Mouse (Mus musculus) stomach, embryonic 15.5 days (tissue): Measurements from ENCODE around the gene Pak2. TPM values are rescaled to one million over a fixed set of nuclear protein-coding genes. Genes with fewer than 3 reads are reported as not detected.
"Not testable (repeated sequence)": the region's sequence is repeated elsewhere in the genome, so short reads cannot be mapped to it uniquely, and the experiment has no call there.

ENCODE experiments used
- ATAC-seq: fragments of 200-750 bp; cut with Nextera tagmentation; 2 replicates; pipeline ENCODE4 v1.8.0; 2017; ENCODE audit warnings: low read depth, moderate number of reproducible peaks, moderate TSS enrichment; ENCODE audit not compliant: insufficient read depth, low FRiP score
- H3K27ac ChIP-seq: fragments of 300-500 bp; sonication (generic); 2 replicates; pipeline ENCODE4 v1.5.1; 2015; ENCODE audit warnings: mild to moderate bottlenecking, inconsistent platforms
- H3K27me3 ChIP-seq: fragments of 300-500 bp; sonication (generic); replicated peaks from 2 replicates; pipeline ENCODE4 v1.6.1; 2015; ENCODE audit warnings: inconsistent platforms
- H3K36me3 ChIP-seq: fragments of 300-500 bp; sonication (generic); 2 replicates; pipeline ENCODE4 v1.6.1; 2015; ENCODE audit warnings: inconsistent platforms
- H3K4me1 ChIP-seq: fragments of 300-500 bp; sonication (generic); 2 replicates; pipeline ENCODE4 v1.6.1; 2015; ENCODE audit warnings: inconsistent platforms
- H3K4me2 ChIP-seq: fragments of 300-500 bp; sonication (generic); 2 replicates; pipeline ENCODE4 v1.6.1; 2015; ENCODE audit warnings: mild to moderate bottlenecking, inconsistent platforms
- H3K4me3 ChIP-seq: fragments of 300-500 bp; sonication (generic); replicated peaks from 2 replicates; pipeline ENCODE4 v1.5.1; 2015; ENCODE audit warnings: inconsistent platforms
- H3K9ac ChIP-seq: fragments of 300-500 bp; sonication (generic); 2 replicates; pipeline ENCODE4 v1.6.1; 2015; ENCODE audit warnings: inconsistent platforms
- H3K9me3 ChIP-seq: fragments of 300-500 bp; sonication (generic); 2 replicates; pipeline ENCODE4 v1.6.1; 2016; ENCODE audit warnings: inconsistent platforms
- WGBS: fragments of 180-500 bp; shearing (Covaris S2); methylation state at CpG from one replicate; pipeline ENCODE4 v1.1.7; 2015; 5-methylcytosine and 5-hydroxymethylcytosine counted together
- polyA plus RNA-seq: library from polyadenylated mRNA; unstranded; fragments of >200 nt; fragmentation: Nextera tagmentation; extraction: Ambion mirVana; gene quantifications from 2 replicates; pipeline ENCODE4 v1.2.1, GENCODE M21; 2015

The Pak2 gene
- polyA plus RNA-seq, 1 experiment from 2014 or later: 33.6 TPM

DNA sequence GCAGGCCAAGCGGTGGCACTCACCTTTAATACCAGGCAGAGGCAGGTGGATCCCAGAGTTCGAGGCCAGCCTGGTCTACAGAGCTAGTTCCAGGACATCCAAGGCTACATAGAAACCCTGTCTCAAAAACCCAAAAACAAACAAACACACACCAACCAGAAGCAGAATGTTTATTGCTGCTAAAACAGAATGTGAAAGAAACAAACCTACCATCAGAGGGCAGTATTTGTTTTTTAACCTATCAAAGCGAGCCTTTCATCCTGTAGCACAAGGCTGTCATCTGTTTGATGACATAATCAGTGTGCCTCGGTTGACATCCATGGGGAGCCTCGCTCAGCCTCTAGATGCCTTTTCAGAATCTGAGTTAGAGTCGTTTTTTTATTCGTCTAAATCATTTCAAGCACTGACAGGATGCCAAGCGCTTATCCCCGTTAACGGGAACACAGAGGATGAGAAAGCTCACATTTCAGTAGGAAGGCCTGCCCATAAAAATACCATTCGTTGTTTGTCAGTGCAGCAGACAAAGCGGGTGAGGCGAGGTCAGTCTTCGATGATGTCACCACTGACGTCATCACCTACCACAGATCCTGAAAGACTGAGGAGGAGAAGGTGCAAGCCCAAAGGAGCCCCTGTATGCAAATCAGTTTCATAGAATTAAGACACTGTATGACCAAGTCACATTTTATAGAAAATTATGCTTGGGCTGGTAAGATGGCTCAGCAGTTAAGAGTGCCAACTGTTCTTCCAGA lies 32.0 kb upstream of the Pak2 start:
- H3K4me1 ChIP-seq: no peaks in the 10 kb centered on the region; the same call in 1 of the 2 replicates
- WGBS: 68% methylated on average over 15 of the region's 15 CpGs
- no peak for ATAC-seq
- H3K27me3 ChIP-seq: no peaks in the 10 kb centered on the region
- no peak overlapping the region for H3K4me2 ChIP-seq
- H3K36me3 ChIP-seq: peaks cover 8% of the 10 kb centered on the region; the same call in 1 of the 2 replicates
- H3K27ac ChIP-seq: no peak overlapping the region
- no peak overlapping the region for H3K4me3 ChIP-seq
- H3K9me3 ChIP-seq: no peaks in the 10 kb centered on the region
- no peak overlapping the region for H3K9ac ChIP-seq

DNA sequence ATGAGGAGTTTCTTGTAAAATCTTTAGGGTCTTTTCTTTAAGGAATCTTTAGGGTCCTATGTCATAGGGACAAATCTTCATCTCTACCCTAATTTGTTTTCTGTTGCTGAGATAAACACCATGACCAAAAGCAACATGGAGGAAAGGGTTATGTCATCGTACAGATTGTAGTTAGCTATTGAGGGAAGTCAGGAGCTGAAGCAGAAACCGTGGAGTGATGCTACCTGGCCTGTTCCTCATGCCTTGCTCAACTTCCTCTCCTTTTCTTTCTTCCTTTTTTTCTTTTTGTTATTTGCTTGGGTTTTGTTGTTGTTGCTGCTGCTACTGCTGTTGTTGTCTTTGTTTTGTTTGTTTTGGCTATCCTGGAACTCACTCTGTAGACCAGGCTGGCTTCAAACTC lies 29.4 kb upstream of the Pak2 start:
- Histone ChIP-seq H3K27ac (no peak overlapping the region), H3K36me3 (peaks cover 11% of the 10 kb centered on the region; the same call in 1 of the 2 replicates), H3K4me2 (no peak overlapping the region), H3K4me1 (no peaks in the 10 kb centered on the region), H3K9me3 (no peaks in the 10 kb centered on the region), H3K27me3 (no peaks in the 10 kb centered on the region), H3K4me3 (no peak overlapping the region), H3K9ac (no peak overlapping the region)
- 76% methylated on average over 2 of the region's 2 CpGs for WGBS
- ATAC-seq: no peak

DNA sequence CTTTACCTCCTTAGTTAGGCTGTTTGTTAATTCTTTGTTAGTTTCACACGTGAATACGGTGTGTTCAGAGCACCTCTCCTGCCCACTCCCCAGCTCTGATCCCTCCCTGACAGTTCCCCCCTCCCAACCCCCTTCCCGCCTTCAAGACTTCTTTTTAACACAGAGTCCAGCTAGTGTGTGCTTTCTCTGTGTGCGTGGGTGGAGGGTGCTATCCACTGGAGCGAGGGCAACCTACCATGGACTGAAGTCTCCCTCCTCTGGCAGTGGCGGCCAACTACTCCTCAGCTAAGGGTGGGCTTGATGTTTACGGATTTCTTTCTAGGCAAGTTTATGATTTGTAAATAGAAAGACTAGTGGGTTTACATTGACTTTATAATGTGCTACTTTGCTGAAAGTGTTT lies 29.0 kb upstream of the Pak2 start:
- no peaks in the 10 kb centered on the region for H3K27me3 ChIP-seq
- no peak overlapping the region for H3K9ac ChIP-seq
- no peaks in the 10 kb centered on the region for H3K4me1 ChIP-seq
- no peaks in the 10 kb centered on the region for H3K9me3 ChIP-seq
- H3K4me2 ChIP-seq: no peak overlapping the region
- WGBS: 76% methylated on average over 7 of the region's 7 CpGs
- ATAC-seq: no peak
- no peak overlapping the region for H3K4me3 ChIP-seq
- no peak overlapping the region for H3K27ac ChIP-seq
- H3K36me3 ChIP-seq: peaks cover 11% of the 10 kb centered on the region; the same call in 1 of the 2 replicates

GRCm38 (mm10) chr16:32107342-32108045 lies 28.4 kb upstream of the Pak2 start:
- Histone ChIP-seq H3K27ac (no peak overlapping the region), H3K36me3 (peaks cover 11% of the 10 kb centered on the region; the same call in 1 of the 2 replicates), H3K4me3 (no peak overlapping the region), H3K4me2 (no peak overlapping the region), H3K4me1 (no peaks in the 10 kb centered on the region), H3K9me3 (no peaks in the 10 kb centered on the region), H3K27me3 (no peaks in the 10 kb centered on the region), H3K9ac (no peak overlapping the region)
- WGBS: 75% methylated on average over 12 of the region's 12 CpGs
- ATAC-seq: no peak

DNA sequence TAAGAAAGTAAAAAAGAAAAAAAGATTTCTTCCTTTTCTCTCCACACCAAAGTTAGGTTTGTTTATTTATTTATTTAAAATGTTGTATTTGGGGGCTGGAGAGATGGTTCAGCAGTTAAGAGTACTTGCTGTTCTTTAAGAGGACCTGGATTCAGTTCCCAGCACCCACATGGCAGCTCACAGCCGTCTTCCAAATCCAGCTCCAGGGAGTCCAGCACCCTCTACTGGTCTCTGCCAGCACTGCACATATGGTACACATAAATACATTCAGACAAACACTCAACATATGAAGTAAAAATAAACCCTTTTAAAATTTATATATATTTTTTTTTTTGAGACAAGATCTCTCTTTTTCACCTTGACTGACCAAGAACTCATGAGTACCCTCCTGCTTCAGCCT lies 26.6 kb upstream of the Pak2 start:
- Histone ChIP-seq H3K9ac (no peak overlapping the region), H3K9me3 (no peaks in the 10 kb centered on the region), H3K4me2 (no peak overlapping the region), H3K4me1 (no peaks in the 10 kb centered on the region), H3K27ac (no peak overlapping the region), H3K27me3 (no peaks in the 10 kb centered on the region), H3K36me3 (peaks cover 11% of the 10 kb centered on the region; the same call in 1 of the 2 replicates), H3K4me3 (no peak overlapping the region)
- no peak for ATAC-seq
- WGBS: 95% methylated on average over 1 of the region's 1 CpGs

DNA sequence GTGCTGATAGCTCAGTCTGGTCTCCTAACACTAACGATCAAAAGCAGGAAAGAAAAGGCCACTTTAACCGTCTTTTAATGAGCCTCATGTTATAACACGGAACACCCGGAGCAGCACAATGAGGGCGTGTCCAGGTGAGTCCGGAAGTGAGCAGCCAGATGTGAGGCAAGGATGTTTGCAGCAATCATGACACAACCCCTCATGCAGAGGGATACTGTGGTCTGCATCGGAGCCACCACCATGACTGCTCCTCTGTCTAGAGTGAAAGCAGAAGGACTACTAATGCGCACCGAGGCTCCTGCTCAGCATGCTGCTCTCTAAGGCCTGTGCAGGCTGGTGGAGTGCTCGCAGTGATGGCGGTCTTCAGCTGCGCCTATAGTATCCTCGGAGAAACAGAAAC lies 23.2 kb upstream of the Pak2 start:
- H3K27me3 ChIP-seq: no peaks in the 10 kb centered on the region

DNA sequence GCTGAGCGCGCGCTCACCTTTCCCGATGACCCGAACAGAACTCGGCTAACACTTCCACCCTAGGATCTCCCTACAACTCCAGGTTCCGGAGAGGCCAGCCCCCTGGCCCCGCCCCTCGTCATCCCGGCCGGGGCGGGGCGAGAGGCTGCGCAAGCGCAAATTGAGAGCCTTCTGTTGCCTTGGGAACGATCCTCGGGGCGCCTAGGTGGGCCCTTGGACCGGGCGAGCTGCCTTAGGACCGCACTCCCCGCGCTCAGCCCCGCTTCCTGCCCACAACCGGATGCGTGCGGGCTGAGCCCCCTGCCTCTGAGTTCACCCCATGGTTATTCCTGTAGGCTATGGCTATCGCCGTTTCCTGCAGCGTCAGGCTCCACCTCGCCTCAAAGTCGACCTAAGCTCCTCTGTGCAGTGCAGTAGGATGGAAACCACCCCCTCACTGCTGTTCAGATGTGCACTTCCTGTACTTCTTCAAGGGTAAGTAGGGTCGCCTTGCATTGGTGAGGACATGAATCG lies 20.6 kb upstream of the Pak2 start, which contains the start of the genes Pigx and Cep19:
Gene Pigx (minus strand): TSS at position 103 of the 513 bp plus-strand sequence.
Gene Cep19 (plus strand): TSS at position 163 of the 513 bp plus-strand sequence.
- Histone ChIP-seq H3K36me3 (peaks cover 2% of the 10 kb centered on the region; the same call in 1 of the 2 replicates), H3K4me2 (peak within 1 kb of the TSS; percentile 79), H3K9ac (peak within 1 kb of the TSS; percentile 80), H3K9me3 (no peaks in the 10 kb centered on the region), H3K27ac (peak within 1 kb of the TSS; percentile 86), H3K4me3 (peak within 1 kb of the TSS; percentile 96), H3K27me3 (no peaks in the 10 kb centered on the region), H3K4me1 (peaks cover 4% of the 10 kb centered on the region; the same call in 1 of the 2 replicates)
- WGBS: under 1% methylated on average over 34 of the region's 34 CpGs
- ATAC-seq: peak; percentile 96

More for the DNA sequence above, 23.2 kb upstream of the Pak2 start:
- H3K9me3 ChIP-seq: no peaks in the 10 kb centered on the region
- 89% methylated on average over 13 of the region's 13 CpGs for WGBS
- no peak overlapping the region for H3K4me3 ChIP-seq
- H3K36me3 ChIP-seq: peaks cover 8% of the 10 kb centered on the region; the same call in 1 of the 2 replicates
- peaks cover 4% of the 10 kb centered on the region; the same call in 1 of the 2 replicates for H3K4me1 ChIP-seq
- no peak overlapping the region for H3K9ac ChIP-seq
- no peak overlapping the region for H3K27ac ChIP-seq
- no peak overlapping the region for H3K4me2 ChIP-seq
- ATAC-seq: no peak

DNA sequence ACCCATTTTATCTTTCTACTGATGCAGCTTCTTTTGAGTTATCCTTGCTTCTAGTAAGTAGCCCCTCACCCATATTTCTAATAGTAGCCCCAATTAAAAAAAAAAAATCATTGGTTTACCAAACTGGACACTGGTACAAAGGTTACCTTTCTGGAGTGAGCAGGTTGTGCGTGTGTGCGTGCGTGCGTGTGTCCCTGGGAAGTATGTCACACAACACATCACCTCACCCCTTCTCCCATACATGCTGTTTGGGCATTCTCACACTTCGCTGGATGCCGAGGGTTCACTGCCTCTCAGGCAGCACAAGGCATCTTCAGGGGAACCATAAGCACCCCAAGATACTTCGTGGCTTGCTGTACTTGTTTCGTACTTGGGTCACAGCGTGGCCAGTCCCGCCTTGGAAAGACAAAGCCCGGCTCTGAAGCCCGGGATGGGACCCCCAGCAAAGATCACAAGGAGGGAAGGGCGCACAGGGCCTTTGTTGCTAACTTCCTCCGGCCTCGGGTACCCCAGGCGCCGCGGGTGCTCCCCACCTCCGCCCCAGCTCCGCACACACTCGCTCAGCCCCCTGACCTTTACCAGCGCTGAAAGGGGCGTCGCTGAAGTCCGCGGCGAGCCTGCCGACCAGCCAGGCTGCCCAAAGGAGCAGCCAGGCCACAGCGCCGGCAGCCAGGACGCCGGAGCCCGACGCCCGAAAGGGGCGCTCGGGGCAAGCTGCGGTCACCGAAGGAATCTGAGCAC lies 19.9 kb upstream of the Pak2 start:
- H3K27ac ChIP-seq: peak overlapping the region; percentile 86
- H3K36me3 ChIP-seq: peaks cover 4% of the 10 kb centered on the region; the same call in 1 of the 2 replicates
- H3K9ac ChIP-seq: peak overlapping the region; percentile 80
- H3K4me3 ChIP-seq: peak overlapping the region; percentile 96
- peaks cover 4% of the 10 kb centered on the region; the same call in 1 of the 2 replicates for H3K4me1 ChIP-seq
- WGBS: under 1% methylated on average over 39 of the region's 39 CpGs
- H3K9me3 ChIP-seq: no peaks in the 10 kb centered on the region
- ATAC-seq: peak; percentile 61
- no peaks in the 10 kb centered on the region for H3K27me3 ChIP-seq
- peak overlapping the region; percentile 79 for H3K4me2 ChIP-seq

GRCm38 (mm10) chr16:32097757-32098156 lies 18.6 kb upstream of the Pak2 start:
- H3K27ac ChIP-seq, H3K27me3 ChIP-seq, H3K4me1 ChIP-seq, H3K4me3 ChIP-seq, ATAC-seq, H3K9ac ChIP-seq, H3K9me3 ChIP-seq, H3K4me2 ChIP-seq, H3K36me3 ChIP-seq: not testable (repeated sequence)
- WGBS: 83% methylated on average over 2 of the region's 2 CpGs

DNA sequence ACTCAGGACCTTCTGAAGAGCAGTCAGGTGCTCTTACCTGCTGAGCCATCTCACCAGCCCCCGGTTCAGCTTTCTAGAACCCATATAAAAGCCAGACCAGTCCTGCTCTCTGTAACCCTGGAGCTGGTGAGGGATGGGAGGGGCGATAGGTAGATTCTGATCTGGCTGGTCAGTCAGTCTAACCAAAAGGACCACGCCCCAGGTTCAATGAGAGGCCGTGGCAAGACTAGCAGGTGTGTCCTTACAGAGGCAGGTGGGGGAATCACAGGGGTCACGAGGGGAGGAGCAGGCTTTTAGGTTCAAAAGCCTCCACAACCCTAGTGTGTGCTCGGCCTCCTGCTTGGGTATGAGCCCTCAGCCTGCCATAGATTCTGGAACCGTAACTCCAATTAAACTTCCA lies 12.3 kb upstream of the Pak2 start:
- H3K27ac ChIP-seq: no peak overlapping the region
- H3K9me3 ChIP-seq: no peaks in the 10 kb centered on the region
- 86% methylated on average over 7 of the region's 7 CpGs for WGBS
- no peak for ATAC-seq
- peaks cover 30% of the 10 kb centered on the region; the same call in 1 of the 2 replicates for H3K36me3 ChIP-seq
- no peak overlapping the region for H3K4me2 ChIP-seq
- H3K4me1 ChIP-seq: no peaks in the 10 kb centered on the region
- H3K9ac ChIP-seq: no peak overlapping the region
- H3K4me3 ChIP-seq: no peak overlapping the region
- H3K27me3 ChIP-seq: no peaks in the 10 kb centered on the region

- Histone ChIP-seq H3K9ac (no peak overlapping the region), H3K36me3 (peaks cover 31% of the 10 kb centered on the region), H3K4me2 (no peak overlapping the region), H3K27me3 (no peaks in the 10 kb centered on the region), H3K27ac (peak overlapping the region; percentile 33), H3K9me3 (no peaks in the 10 kb centered on the region), H3K4me3 (no peak overlapping the region), H3K4me1 (no peaks in the 10 kb centered on the region)
- 64% methylated on average over 17 of the region's 17 CpGs for WGBS
- ATAC-seq: no peak; the same call in 1 of the 2 replicates
These were observed 8.7 kb upstream of the Pak2 start for GRCm38 (mm10) chr16:32087629-32088443.
